Mouse (Mus musculus) hindbrain, embryonic 11.5 days (tissue): ENCODE results near the gene Fam222b. TPM values are rescaled to one million over a fixed set of nuclear protein-coding genes. Genes with fewer than 3 reads are reported as not detected.
A peak's percentile ranks its signal among the peaks of the same experiment; 100 is the strongest.
"Not testable (repeated sequence)": the region's sequence is repeated elsewhere in the genome, so short reads cannot be mapped to it uniquely, and the experiment has no call there.

Experiments used
- ATAC-seq: fragments of 200-750 bp; cut with Nextera tagmentation; 2 replicates; pipeline ENCODE4 v1.8.0; 2017; ENCODE audit warnings: mild to moderate bottlenecking, moderate TSS enrichment, moderate library complexity; ENCODE audit not compliant: low FRiP score
- DNase-seq: peaks from one replicate; pipeline ENCODE4 v3.0.0-alpha.2; 2015; ENCODE audit warnings: low spot score
- H3K27ac ChIP-seq: fragments of 300-500 bp; sonication (generic); 2 replicates; pipeline ENCODE4 v1.5.1; 2014; ENCODE audit warnings: mild to moderate bottlenecking, low read depth, low read length
- H3K27me3 ChIP-seq: fragments of 300-500 bp; sonication (generic); 2 replicates; pipeline ENCODE4 v1.6.1; 2014; ENCODE audit warnings: mild to moderate bottlenecking, low read length, moderate library complexity, mixed read lengths; ENCODE audit not compliant: control insufficient read depth, insufficient read depth
- H3K36me3 ChIP-seq: fragments of 300-500 bp; sonication (generic); 2 replicates; pipeline ENCODE4 v1.6.1; 2014; ENCODE audit warnings: mild to moderate bottlenecking, low read length, moderate library complexity, mixed read lengths; ENCODE audit not compliant: control insufficient read depth, insufficient read depth
- H3K4me1 ChIP-seq: fragments of 300-500 bp; sonication (generic); replicated peaks from 2 replicates; pipeline ENCODE4 v1.6.1; 2014; ENCODE audit warnings: low read length, mixed read lengths; ENCODE audit not compliant: control insufficient read depth, insufficient read depth
- H3K4me2 ChIP-seq: fragments of 300-500 bp; sonication (generic); replicated peaks from 2 replicates; pipeline ENCODE4 v1.6.1; 2014; ENCODE audit warnings: mild to moderate bottlenecking, low read depth, low read length
- H3K4me3 ChIP-seq: fragments of 300-500 bp; sonication (generic); 2 replicates; pipeline ENCODE4 v1.5.1; 2014; ENCODE audit warnings: low read depth, low read length
- H3K9ac ChIP-seq: fragments of 300-500 bp; sonication (generic); 2 replicates; pipeline ENCODE4 v1.6.1; 2014; ENCODE audit warnings: low read depth, low read length
- H3K9me3 ChIP-seq: fragments of 300-500 bp; sonication (generic); 2 replicates; pipeline ENCODE4 v1.6.1; 2016; ENCODE audit warnings: low read length; ENCODE audit not compliant: control insufficient read depth
- WGBS: fragments of 180-500 bp; shearing (Covaris S2); extraction: QIAGEN DNeasy Blood & Tissue Kit; methylation state at CpG from one replicate; pipeline ENCODE4 v1.1.7; 2014; 5-methylcytosine and 5-hydroxymethylcytosine counted together
- polyA plus RNA-seq: library from polyadenylated mRNA; unstranded; fragments of >200 nt; fragmentation: Nextera tagmentation; extraction: Ambion mirVana; gene quantifications from 2 replicates; pipeline ENCODE4 v1.2.1, GENCODE M21; 2014

Gene Fam222b
- polyA plus RNA-seq, result 24.3 and 24.4 TPM in 2 replicates

DNA sequence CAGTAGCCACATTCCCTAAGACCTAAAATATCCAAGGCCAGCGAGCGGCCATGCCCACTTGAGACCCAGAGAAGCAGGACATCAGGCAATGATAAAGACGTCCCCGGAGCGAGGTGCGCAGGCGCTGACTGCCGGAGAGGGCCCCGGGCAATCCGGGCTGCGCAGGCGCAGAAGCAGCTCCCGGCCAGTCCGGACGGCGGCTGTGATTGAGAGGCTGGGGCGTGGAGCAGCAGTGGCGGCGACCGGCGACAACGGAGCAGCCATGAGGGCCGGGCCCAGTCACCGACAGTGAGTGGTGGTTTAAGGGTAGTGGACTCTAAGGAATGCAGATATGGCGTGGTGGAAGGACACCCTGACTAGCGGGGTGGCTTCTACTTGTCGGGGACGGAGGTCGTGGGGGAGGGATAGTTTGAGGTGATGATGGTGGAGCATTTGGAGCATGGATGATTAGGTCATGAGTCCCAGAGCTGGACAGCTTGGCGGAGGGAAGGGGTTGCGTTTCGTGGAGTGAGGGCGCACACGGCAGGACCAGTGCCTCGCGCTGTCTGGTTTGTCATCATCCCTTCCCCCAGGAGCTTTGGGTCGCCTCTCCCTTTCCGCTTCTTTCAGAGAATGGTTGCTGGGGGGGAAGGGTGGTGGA is at the start of gene Fam222b:
Gene Fam222b (plus strand): TSS at position 157 of the 640 bp plus-strand sequence.
- H3K9me3 ChIP-seq, result no peaks in the 10 kb centered on the region
- peak within 1 kb of the TSS; percentile 74 for H3K27ac ChIP-seq
- no peaks in the 10 kb centered on the region for H3K4me1 ChIP-seq
- under 1% methylated on average over 38 of the region's 38 CpGs for WGBS
- ATAC-seq (peak; percentile 94), DNase-seq (peak; percentile 95)
- no peaks in the 10 kb centered on the region for H3K36me3 ChIP-seq
- H3K9ac ChIP-seq, result peak within 1 kb of the TSS; percentile 81
- H3K4me3 ChIP-seq, result peak within 1 kb of the TSS; percentile 63
- H3K27me3 ChIP-seq, result no peaks in the 10 kb centered on the region
- H3K4me2 ChIP-seq, result peak within 1 kb of the TSS; percentile 57

DNA sequence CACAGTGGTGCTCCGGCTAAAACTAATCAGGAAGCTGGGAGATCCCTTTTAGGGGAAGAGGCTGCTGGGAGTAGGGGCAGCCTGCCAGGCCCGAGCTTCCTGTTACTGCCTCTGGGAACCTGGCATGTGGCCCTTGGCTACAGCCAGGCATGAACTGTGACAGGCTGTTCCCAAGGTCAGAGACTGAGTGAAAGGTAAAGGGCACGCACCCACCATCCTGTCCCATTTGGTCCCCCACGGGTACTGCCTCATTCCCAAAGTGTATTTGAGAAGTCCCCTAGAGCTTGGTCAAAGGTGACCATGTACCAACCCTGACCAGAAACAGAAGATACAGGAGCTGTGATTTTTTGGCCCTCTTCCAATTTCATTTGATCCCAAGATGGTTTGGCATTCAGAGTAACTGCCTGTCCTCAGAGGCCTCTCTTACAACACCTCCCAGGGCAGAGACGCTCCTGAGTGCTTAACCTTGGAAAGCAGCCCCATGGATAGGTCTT is 49.7 kb upstream of the Fam222b start:
- ATAC-seq (no peak), DNase-seq (no peak)
- H3K4me1 ChIP-seq, result 0 out of 2 replicates have a peak, but pooled peaks cover 2% of the 10 kb centered on the region
- H3K36me3 ChIP-seq, result no peaks in the 10 kb centered on the region
- H3K9ac ChIP-seq, result no peak overlapping the region
- H3K4me2 ChIP-seq, result no peak overlapping the region
- no peaks in the 10 kb centered on the region for H3K27me3 ChIP-seq
- H3K9me3 ChIP-seq, result no peaks in the 10 kb centered on the region
- H3K27ac ChIP-seq, result no peak overlapping the region
- 86% methylated on average over 5 of the region's 5 CpGs for WGBS
- no peak overlapping the region for H3K4me3 ChIP-seq

DNA sequence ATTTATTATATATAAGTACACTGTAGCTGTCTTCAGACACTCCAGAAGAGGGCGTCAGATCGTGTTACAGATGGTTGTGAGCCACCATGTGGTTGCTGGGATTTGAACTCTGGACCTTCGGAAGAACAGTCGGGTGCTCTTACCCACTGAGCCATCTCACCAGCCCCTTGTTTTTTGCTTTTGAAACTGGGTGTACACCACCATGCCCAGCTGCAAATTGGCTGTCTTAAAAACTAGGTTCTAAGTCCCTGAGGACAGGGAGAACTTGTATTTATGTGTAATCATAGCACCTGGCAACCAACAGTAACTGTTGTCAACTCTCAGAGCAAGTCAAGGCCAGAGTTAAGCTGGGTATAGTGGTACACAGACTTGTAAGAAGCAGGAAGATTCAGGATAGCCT is 45.8 kb upstream of the Fam222b start:
- not testable (repeated sequence) for H3K4me3 ChIP-seq, H3K9me3 ChIP-seq, DNase-seq, H3K27me3 ChIP-seq, H3K27ac ChIP-seq, H3K9ac ChIP-seq, ATAC-seq, H3K4me1 ChIP-seq, H3K4me2 ChIP-seq, H3K36me3 ChIP-seq
- 95% methylated on average over 2 of the region's 4 CpGs for whole genome bisulfite sequencing

DNA sequence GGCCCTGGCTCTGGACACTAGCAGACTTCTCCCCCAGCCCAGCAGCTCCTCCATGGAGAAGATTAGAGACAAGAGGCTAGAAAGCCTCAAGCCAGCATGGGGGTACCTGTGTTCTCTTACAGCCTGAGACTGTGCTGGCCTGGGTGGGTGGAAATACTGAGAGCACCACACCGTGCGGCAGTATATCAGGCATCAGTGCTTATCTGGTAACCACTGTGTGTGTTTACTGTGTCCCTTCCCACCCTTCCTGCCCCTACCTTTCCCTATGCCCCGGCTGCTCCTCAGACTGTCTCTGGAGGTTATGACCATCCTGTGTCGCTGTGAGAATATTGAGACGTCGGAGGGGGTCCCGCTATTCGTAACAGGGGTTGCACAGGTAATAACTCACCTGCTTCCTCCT is 41.4 kb upstream of the Fam222b start:
- Histone ChIP-seq H3K4me1 (no peaks in the 10 kb centered on the region), H3K4me2 (no peak overlapping the region), H3K27ac (no peak overlapping the region), H3K9ac (no peak overlapping the region), H3K9me3 (no peaks in the 10 kb centered on the region), H3K27me3 (no peaks in the 10 kb centered on the region), H3K4me3 (no peak overlapping the region), H3K36me3 (peaks cover 3% of the 10 kb centered on the region; the same call in 1 of the 2 replicates)
- ATAC-seq, result no peak
- 92% methylated on average over 8 of the region's 8 CpGs for WGBS
- no peak for DNase-seq

DNA sequence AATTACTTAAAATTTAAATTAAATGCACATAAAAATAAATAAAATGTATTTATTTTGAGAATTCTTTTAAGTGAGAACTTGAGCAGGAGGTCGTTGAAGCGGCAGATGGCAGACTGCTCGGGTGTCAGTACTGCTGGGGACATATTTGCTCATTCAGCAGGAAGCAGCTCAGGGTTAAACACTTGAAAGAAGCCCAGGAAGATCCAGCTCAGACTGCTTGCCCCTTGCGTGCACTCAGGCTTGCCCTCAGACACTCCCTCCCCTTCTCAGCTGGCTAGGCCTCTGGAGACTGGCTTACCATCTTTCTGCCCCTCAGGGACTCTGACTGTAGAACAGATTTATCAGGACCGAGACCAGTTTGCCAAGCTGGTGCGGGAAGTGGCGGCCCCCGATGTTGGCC is 37.5 kb upstream of the Fam222b start:
- Histone ChIP-seq H3K36me3 (peaks cover 4% of the 10 kb centered on the region; the same call in 1 of the 2 replicates), H3K9ac (no peak overlapping the region), H3K4me2 (no peak overlapping the region), H3K4me1 (no peaks in the 10 kb centered on the region), H3K4me3 (no peak overlapping the region), H3K27ac (no peak overlapping the region), H3K9me3 (no peaks in the 10 kb centered on the region), H3K27me3 (no peaks in the 10 kb centered on the region)
- DNase-seq (no peak), ATAC-seq (no peak)
- 80% methylated on average over 8 of the region's 8 CpGs for WGBS

DNA sequence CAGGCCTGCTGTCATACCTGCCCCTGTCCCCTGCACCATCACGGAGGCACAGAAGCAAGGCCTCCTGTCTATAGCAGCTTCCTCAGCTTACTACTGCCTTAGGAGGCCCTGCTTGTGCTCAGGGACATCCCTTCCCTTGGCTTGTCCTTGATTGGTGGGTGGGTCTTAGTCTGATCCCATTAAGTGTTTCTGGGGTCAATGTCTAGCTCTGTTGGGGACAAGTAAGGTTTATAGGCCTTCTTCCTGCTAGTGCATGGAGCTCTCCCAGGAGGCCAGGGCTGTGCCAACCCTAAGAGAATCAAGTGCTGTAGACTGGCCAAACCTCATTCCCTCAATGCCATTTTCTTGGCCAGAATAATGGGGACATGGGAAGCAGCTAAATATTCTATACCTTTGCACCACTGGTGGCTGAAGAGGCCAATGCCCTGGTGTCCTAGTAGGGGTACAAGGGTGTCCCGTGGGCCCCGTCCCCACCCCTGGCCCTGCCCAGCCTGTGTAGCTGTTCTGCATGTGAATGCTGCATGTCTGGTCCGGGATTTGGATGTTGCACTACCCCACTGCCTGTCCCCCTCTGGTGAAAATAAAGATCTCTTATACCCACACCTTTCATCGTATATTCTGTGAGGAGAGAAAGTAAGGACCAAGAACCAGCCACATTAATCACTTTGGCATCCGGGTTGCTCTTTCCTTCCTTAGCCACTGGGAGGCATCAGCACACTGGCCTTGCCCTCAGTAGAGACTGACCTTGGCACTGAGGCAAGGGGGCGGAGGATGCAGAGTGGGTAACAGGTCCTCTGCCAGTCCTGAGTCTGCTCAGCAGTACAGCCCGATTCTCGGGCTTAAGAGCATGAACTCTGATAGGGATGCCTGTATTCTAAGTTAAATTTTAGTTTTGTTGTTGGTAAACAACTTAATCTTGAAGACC is 34.4 kb upstream of the Fam222b start:
- Histone ChIP-seq H3K27me3 (no peaks in the 10 kb centered on the region), H3K27ac (no peak overlapping the region), H3K4me1 (no peaks in the 10 kb centered on the region), H3K9me3 (no peaks in the 10 kb centered on the region), H3K4me3 (no peak overlapping the region), H3K36me3 (peaks cover 4% of the 10 kb centered on the region; the same call in 1 of the 2 replicates), H3K9ac (no peak overlapping the region), H3K4me2 (no peak overlapping the region)
- ATAC-seq (no peak), DNase-seq (peak; percentile 62)
- WGBS, result 61% methylated on average over 9 of the region's 9 CpGs

DNA sequence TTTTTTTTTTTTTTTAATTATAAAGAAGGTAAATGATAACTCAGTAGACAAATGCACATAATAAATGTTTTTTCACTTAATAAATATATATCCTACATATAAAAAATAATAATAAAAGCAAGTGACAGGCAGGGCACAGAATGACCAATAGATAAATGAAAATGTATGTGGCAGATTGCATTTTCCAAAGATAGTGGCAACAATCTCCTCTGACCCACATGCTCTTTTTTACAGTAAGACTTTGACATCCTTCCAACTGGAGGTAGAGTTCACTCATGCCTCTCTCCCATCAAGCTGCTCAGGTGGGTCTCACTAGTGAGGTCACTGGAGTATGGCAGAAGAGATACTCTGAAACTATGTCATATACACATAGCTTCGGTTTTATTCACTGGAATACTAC is 31.9 kb upstream of the Fam222b start:
- DNase-seq (no peak), ATAC-seq (no peak)
- Histone ChIP-seq H3K4me2 (no peak overlapping the region), H3K27ac (no peak overlapping the region), H3K9me3 (no peaks in the 10 kb centered on the region), H3K9ac (no peak overlapping the region), H3K4me1 (no peaks in the 10 kb centered on the region), H3K27me3 (no peaks in the 10 kb centered on the region), H3K4me3 (no peak overlapping the region), H3K36me3 (peaks cover 4% of the 10 kb centered on the region; the same call in 1 of the 2 replicates)
- 93% methylated on average over 1 of the region's 1 CpGs for WGBS

DNA sequence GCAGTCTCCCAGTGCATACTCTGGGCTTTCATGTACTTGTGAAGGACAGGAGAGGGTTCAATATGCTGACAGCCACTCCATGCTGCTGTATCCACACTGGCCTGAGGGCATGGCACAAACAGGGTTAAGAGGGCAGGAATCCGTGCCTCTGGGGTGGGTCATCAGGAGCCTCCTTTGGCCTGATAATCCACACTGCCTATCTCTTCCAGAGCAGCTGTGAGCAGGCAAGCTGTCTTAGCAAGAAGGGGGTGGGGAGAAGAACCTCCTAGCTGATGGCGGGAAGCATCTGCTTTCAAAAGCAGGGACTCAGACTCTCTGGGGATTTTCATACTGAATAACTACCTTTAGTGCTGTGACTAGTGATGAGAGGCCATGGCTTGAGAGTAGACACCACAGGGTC is 28.6 kb upstream of the Fam222b start:
- Histone ChIP-seq H3K4me1 (no peaks in the 10 kb centered on the region), H3K4me2 (no peak overlapping the region), H3K9ac (no peak overlapping the region), H3K27ac (no peak overlapping the region), H3K9me3 (no peaks in the 10 kb centered on the region), H3K27me3 (no peaks in the 10 kb centered on the region), H3K36me3 (no peaks in the 10 kb centered on the region), H3K4me3 (no peak overlapping the region)
- DNase-seq (no peak), ATAC-seq (no peak)
- whole genome bisulfite sequencing, result 34% methylated on average over 2 of the region's 2 CpGs
